Mouse (Mus musculus) right cerebral cortex, postnatal 36 days (tissue): ENCODE data around the gene Arhgef40.
A peak's percentile ranks its signal among the peaks of the same experiment; 100 is the strongest.

ENCODE experiments used
- DNase-seq, 2 experiments: peaks; one replicate each; pipeline ENCODE4 v3.0.0; 2022; ENCODE audit warnings: low spot score in 2 of 2, mixed read lengths in 1 of 2

Gene Arhgef40

DNA sequence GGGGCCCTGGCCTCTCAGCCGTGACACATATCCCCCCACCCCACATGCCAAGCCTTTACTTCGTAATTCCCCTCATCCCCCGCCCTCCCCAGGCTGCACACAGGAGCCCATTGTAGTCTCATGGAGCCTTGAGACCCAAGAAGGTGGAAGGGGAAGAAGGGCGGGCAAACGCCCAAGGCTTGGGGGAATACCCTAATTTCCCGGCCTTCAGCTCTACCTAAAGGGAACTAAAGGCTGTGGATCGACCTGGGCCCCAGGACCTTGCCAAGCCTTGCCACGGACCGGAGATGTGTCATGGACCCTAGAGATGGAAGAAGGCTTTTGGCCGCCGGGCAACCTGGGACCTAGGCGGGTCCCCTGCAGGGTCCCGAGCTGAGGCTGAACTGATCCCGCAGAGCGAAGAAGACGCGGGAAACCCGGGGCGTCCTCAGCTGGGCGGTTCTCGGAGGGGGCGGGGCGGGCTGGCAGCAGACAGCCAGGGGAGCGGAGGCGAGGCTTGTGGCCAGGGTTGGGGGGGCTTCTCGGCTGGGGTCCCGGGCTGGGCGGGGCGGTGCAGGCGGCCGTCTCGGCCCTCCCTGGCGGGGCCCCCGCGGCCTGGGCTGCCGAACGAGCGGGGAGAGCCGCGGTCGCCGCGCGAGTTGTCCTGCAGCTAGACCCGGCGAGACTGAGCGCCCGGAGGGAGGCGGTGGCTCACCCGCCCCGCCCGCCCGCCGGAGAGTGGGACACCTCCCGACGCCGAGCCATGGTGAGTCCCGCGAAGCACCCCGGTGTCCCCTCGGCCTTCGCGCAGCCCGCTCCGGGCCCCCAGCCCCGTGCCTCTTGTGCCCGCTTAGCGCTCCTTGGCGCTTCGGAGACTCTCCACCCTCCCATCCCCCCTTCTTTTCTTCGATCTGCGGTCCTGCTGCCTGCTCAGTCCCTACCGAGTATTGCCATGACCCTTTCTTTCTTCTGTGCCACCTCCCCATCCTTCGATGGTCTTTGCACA lies at the start of gene Arhgef40:
TSS of gene Arhgef40 (plus strand) at position 473 of the 985 bp plus-strand sequence.
- DNase-seq = no peak

DNA sequence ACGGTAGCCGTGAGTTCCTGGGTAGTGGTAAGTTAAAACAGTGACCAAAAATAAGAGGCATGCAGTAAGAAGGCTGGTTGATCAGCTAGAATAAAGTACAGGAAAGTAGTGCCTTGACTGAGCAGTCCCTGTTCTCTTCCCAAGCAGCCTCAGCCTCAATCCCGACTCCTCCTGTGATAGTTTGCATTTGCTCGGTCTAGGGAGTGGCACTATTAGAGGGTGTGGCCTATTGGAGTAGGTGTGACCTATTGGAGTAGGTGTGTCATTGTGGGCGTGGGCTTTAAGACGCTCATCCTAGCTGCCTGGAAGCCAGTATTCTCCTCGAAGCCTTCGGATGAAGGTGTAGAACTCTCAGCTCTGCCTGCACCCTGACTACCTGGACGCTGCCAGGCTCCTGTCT lies 45.5 kb upstream of the Arhgef40 start:
- no peak for DNase-seq

DNA sequence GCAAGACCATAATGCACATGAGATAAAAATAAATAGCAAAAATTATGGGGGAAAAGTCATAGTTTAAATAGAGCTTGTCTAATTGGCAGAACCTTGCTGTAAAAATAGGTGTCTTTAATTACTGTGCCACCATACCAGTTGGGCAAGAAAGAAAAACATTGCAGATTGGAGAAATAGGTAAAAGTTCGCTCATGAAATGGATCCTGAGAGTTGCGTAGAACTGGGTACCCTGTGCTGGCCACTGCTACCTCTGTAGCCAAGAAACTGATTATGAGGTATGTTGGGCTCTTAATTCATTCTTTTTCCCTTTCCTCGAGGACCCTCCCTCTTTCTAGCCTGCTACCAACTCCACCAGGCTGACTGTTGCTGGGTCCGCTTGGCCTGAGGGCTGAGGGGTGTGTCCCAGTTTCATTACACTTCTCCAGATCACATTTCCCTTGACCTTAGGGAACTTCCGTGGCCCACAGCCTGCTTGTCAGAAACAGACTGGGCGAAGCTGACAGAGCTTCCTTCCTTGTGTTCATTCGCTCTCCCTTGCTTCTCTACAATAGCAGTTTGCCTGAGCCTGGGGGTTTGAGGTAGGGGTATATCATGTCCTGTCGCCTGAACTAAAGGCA lies 43.5 kb upstream of the Arhgef40 start:
- DNase-seq = no peak

DNA sequence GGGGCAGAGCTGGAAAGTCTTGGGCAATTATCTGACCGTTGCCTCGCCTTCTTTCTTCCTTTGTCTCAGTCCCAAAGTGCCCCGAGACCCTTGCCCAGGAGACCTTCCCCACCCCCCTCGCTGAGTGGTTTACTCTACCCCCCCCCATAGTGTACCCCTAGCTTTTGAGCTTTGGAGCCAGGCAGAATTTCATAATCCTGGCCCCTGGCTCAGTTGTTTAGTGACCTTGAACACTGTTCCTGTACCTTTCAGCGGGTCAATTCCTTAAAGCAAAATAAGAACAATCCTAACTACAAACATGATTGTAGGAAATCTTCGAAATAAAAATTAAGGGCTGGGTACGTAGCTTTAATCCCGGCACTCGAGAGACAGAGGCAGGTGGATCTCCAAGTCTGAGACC lies 42.9 kb upstream of the Arhgef40 start:
- no peak for DNase-seq

DNA sequence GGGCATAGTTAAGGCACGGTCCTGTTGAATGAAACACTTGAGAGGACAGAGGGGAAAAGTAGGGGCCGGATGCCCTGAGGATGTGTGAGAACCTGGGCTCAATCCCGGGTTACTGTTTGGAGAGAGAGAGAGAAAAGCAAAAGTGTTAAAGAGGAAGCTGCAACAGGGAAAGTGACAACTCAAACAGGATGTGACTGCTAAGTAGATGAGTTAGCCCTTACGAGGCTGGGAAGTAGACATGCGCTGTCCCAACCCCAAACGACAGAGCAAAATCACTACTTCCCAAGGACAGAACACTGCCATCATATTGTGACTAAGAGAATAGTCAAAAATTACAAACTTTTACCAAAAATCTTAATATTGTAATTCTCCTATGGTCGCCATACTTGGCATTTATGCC lies 42.3 kb upstream of the Arhgef40 start:
- no peak for DNase-seq

DNA sequence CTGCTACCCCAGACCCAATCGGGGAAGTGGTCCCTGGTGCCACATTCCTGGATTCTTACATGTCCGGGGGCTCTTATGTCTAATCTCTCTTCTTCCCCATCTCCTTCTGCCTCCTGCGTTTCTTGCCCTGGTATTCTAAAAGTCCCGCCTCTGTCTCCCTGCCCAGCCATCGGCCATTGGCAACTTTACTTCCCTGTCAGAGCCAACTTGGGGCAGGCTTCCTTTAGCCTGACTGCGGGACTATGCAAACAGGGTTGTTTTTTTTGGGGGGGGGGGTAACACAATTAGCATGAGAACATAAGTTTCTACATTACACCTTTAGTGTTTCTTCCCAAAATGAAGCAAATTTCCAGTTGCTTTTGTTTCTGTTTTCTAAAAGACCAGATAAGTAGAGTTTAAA lies 41.2 kb upstream of the Arhgef40 start:
- DNase-seq = no peak

DNA sequence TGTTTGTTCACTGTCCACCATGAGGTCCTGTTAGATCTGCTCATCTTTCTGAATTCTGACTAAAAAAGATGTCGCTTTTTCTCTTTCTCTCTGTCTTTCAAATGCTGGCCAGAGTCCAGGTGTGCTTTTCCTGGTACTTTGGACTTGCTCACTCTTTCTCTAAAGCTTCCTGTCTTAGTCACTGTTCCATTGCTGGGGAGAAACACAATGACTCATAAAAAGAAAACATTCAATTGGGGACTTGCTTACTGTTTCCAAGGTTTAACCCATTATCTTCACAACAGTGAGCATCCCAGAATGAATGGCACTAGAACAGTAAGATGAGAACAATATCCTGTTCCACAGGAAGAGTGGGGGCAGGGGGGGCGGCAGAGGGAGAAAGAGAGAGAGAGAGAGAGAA lies 24.2 kb upstream of the Arhgef40 start:
- DNase-seq = no peak

DNA sequence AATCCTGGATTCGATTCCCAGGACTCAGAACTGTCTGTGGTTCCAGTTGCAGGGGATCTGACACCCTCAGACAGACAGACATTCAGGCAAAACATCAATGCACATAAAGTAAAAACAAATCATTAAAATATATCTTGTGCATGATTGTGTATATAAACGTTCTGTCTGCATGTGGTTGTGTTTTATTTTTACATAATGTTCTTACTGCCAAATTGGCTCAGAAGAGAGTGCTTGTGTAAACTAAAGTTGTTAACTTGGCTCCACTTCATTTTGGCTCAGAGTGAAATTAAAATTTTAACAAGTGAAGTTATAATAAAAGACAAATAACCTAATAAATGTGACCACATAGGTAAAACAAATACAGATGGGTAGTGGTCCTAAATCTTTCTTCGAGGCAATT lies 17.1 kb upstream of the Arhgef40 start:
- no peak for DNase-seq

DNA sequence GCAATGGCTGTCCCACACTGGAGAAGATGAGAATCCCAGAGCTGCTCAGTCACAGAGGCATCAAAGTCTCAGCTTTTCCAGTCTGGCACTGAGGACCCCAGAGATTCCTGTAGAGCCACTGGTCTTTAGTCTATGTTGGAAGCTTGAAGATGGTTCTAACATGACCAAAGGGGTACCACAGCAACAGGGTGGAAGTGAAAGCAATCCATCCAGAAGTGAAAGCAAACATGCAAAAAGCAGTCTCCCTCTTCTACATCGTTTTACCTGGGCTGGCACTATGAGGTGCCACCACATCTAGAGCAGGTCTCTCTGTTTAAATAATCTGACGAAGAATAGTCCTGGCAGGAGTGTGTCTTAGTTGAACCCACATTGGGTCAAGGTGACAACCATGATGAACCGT lies 5.3 kb upstream of the Arhgef40 start:
- no peak for DNase-seq

DNA sequence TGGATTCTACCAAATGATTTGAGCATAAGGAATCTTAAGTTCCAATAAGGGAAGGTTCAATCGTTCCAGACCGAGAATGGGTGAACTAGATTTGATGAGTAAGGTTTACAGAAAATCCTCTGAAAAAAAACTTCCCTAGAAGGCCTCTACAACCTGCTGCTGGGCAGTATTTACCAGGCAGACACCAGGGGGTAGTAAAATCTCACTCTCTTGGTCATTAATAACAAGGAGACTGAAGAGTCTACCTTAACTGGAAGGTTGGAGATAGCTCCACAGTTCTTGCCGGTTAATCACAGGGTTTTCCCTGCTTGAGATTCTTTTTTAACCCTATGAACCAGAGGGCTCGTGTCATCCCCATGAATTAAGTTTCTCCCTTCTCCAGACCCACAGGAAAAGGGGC lies 1.3 kb upstream of the Arhgef40 start:
- no peak for DNase-seq

DNA sequence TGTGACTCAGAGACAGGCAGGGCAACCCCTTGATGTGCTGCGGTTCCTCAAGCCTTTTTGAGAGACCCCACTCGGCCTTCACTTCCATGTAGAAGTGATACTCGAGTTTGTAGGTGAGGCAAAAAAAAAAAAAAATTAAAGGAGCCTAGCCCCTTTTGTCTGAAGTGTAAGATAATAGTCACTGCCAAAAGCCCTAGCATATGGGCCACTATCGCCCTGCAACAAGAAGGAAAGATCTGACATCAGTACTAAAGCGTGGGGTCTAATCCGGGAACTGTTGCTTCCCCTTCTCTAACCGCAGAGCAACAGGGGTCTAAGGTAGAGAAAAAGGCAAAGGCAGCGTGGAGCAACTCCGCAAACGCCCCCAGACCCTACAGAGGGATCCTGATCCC lies 668 bp upstream of the Arhgef40 start:
- DNase-seq = no peak

DNA sequence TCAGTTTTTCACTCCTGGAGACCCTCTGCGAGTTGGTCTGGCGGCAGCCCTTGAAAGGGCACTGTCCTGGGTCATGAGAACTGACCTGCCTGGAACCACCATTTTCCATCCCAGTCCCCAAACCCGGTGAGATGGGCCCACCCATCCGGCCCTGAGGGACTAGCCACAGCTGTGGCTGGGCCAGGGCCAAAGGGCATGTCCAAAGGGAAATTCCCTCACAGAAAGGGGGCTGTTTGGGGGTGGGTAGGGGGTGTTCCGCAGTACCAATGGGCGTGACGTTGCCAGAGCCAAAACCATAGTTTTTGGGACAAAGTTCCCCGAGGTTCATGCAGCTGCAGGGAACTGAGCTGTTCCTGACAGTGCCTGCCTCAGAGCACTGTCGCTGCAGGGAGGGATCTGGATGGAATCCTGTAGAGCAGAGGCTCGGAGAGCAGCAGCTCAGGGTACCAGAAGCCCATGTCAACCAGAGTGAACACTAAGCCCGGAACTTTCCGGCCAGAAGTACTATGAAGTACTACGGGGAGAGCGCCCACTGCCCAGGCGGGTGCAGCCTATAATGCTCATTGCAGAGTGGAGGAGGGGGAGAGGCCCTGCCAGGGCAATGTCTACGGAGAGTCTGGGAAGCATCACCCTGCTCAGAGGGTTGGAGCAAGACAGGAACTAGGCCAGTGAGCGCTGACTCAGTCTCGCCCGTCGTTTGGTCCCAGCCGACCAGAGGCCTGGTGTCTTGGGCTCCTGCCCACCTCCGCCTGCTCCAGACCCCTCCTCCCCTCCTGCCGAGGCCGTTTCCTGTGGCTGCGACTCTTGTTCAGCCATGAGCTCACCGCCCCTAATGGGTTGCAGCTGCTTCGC lies 1.0 kb downstream of the Arhgef40 start:
- peak in 1 of 2 experiments; percentile 63 for DNase-seq

DNA sequence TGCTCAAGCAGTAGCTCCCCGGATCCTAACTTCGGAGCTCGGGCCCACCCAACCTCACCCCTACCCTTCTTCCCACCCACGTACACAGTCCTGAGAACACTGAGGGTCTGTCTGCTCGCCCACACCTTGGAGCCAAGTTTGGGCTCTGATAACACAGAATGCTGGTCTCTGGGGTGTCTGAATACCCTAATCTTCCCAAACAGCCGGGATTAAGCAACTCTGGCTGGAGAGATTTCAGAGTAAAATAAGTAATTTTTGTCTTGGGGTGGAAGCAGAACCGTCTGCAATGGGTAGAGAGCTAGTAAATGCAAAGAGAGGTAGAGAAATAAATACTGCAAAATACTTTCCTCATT lies 1.6 kb downstream of the Arhgef40 start:
- no peak for DNase-seq

DNA sequence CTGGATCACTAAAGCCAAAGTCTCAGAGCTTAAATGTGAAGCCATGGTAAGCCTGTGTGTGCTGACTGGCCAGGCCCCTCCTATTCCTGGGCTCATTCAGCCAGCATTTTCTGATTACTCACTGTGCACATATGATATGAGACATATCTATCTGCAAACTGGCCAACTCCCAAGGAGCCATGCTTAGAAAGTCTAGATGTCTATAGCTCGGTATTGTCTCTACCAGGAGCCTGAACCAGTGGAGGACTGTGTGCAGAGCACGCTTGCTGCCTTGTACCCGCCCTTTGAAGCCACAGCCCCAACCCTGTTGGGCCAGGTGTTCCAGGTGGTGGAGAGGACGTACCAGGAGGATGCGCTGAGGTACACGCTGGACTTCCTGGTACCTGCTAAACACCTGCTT lies 2.7 kb downstream of the Arhgef40 start:
- DNase-seq = no peak

DNA sequence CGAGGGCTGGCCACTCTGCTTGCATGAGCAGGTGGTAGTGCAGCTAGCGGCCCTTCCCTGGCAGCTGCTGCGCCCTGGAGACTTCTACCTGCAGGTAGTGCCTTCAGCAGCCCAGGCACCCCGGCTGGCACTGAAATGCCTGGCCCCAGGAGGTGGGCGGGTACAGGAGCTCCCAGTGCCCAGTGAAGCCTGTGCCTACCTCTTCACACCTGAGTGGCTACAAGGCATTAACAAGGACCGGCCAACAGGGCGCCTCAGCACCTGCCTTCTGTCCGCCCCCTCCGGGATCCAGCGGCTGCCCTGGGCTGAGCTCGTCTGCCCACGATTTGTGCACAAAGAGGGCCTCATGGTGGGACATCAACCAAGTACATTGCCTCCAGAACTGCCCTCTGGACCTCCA lies 4.2 kb downstream of the Arhgef40 start:
- no peak for DNase-seq

DNA sequence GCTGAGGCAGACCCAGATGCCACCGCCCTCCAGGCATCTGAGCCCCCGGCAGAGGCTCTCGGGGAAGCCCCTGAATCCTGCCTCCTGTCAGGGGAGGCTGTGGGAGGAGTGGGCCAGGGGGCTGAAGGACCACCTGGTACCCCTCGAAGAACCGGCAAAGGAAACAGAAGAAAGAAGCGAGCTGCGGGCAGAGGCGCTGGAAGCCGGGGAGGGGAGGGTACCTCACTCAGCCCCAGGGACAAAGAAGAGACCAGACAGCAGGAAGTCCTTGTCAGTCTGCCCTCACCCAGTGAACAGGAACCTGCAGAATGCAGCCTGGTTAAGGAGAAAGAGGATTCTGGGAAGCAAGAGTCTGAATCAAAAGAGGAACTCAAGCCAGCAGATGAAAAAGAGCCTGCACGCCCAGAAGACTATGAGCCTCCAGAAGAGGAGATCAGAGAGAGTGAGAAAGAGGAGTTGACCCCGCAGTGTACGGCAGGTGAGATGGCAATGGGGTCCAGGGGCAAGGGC lies 5.0 kb downstream of the Arhgef40 start:
- no peak for DNase-seq

DNA sequence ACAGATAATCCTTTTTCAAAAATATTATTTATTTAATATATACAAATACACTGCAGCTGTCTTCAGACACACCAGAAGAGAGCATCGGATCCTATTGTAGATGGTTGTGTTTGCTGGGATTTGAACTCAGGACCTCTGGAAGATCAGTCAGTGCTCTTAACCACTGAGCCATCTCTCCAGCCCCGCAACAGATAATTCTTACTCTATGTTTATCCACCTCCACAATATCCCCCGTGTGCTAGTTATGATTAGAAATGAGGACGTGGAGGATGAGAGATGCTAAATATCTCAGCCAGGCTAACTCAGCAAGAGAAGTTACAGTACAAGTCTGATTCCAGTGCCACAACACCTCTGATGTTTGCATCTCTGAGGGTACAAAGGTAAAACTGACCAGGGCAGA lies 9.9 kb downstream of the Arhgef40 start:
- no peak for DNase-seq

DNA sequence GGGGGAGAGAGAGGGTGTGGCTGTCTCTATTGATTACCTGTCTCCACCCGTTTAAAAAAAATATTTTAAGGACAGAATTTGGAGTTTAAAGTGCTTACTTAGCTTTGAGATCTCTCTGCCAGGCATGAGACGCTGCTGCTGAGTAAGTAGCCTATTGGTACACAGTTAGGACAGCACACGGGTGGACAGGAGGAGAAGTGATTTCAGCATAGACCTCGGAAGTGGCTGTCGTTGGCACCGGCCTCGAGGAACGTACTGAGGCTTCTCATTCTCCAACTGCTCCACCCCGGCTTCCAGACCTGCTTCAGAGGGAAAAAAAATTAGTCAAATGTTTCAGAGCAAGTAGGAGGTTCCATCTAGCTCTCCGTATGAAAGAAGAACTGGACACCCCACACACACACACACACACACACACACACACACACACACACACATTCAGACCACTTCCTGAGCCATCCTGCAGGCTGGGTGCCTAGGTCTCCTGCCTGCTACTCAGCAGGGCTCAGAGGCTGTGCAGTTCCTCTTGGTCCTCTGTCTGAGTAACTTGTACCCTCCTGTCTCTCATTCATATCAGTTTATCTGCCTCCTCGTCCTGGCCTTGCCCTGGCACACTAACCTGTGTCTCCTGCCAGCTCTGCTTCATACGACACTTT lies 10.8 kb downstream of the Arhgef40 start:
- no peak for DNase-seq

DNA sequence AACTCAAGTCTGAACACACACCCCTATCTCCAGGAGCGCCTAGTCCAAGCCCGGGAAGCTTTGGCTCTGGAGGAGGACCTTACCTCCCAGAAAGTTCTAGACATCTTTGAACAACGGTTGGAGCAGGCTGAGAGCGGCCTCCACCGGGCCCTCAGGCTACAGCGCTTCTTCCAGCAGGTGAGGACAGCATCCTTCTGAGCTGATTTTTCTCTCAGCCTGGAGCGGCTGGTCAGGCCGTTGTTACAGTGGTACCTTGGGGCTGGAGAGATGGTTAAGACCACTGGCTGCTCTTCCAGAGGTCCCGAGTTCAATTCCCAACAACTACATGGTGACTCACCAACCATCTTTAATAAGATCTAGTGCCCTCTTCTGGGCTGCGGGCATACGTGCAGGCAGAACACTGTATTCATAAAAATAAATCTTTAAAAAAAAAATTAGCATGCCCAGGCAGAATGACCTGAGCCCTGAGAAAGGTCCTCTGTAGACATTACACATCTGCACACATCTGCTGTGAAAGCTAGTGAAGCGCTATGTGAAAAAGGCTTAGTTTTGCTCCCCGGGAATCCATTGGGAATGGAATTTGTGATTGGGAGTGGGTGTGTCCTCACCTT lies 11.8 kb downstream of the Arhgef40 start:
- DNase-seq = no peak

DNA sequence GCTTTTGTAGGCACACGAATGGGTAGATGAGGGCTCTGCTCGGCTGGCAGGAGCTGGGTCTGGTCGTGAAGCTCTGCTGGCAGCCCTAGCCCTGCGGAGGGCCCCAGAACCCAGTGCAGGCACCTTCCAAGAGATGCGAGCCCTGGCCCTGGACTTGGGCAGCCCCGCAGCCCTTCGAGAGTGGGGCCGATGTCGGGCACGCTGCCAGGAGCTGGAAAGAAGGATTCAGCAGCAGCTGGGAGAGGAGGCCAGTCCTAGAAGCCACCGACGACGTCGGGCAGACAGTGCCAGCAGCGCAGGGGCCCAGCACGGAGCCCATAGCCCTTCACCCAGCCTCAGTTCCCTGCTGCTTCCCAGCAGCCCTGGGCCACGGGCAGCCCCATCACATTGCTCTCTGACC lies 12.3 kb downstream of the Arhgef40 start:
- DNase-seq = no peak

DNA sequence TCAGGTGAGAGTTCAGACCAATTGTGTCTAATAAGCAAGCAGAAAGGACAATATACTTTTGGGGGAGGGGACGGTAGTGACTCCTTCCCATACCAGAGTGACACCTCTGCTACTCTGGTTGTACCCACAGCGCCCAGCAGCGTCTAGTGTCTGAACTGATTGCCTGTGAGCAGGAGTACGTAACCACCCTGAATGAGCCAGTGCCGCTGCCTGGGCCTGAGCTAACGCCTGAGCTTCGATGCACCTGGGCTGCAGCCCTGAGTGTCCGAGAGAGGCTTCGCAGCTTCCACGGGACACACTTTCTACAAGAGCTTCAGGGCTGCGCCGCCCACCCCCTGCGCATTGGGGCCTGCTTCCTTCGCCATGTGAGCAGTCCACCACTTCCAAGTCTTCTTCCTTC lies 13.0 kb downstream of the Arhgef40 start:
- DNase-seq = no peak
